Mouse (Mus musculus) embryonic facial prominence, embryonic 14.5 days (tissue): ENCODE data around the gene Clca3b. TPM values are rescaled to one million over a fixed set of nuclear protein-coding genes. Genes with fewer than 3 reads are reported as not detected.
A peak's percentile ranks its signal among the peaks of the same experiment; 100 is the strongest.
"Not testable (repeated sequence)": the region's sequence is repeated elsewhere in the genome, so short reads cannot be mapped to it uniquely, and the experiment has no call there.

Experiments
- ATAC-seq: fragments of 200-750 bp; cut with Nextera tagmentation; 2 replicates; pipeline ENCODE4 v1.8.0; 2017; ENCODE audit warnings: low read depth, moderate number of reproducible peaks, moderate TSS enrichment
- DNase-seq: peaks from one replicate; pipeline ENCODE4 v3.0.0-alpha.2; 2015; ENCODE audit warnings: low spot score
- H3K27ac ChIP-seq: fragments of 300-500 bp; sonication (generic); replicated peaks from 2 replicates; pipeline ENCODE4 v1.5.1; 2014; ENCODE audit warnings: low read depth, mild to moderate bottlenecking, low read length, moderate library complexity
- H3K27me3 ChIP-seq: fragments of 300-500 bp; sonication (generic); replicated peaks from 2 replicates; pipeline ENCODE4 v1.6.1; 2014; ENCODE audit warnings: low read length; ENCODE audit not compliant: control insufficient read depth, insufficient read depth
- H3K36me3 ChIP-seq: fragments of 300-500 bp; sonication (generic); 2 replicates; pipeline ENCODE4 v1.6.1; 2014; ENCODE audit warnings: low read length, mixed read lengths; ENCODE audit not compliant: control insufficient read depth, insufficient read depth
- H3K4me1 ChIP-seq: fragments of 300-500 bp; sonication (generic); 2 replicates; pipeline ENCODE4 v1.6.1; 2014; ENCODE audit warnings: antibody characterized with exemption, low read length; ENCODE audit not compliant: control insufficient read depth, insufficient read depth
- H3K4me2 ChIP-seq: fragments of 300-500 bp; sonication (generic); 2 replicates; pipeline ENCODE4 v1.6.1; 2014; ENCODE audit warnings: low read depth, mild to moderate bottlenecking, low read length, moderate library complexity, mixed read lengths
- H3K4me3 ChIP-seq: fragments of 300-500 bp; sonication (generic); 2 replicates; pipeline ENCODE4 v1.5.1; 2014; ENCODE audit warnings: low read depth, mild to moderate bottlenecking, low read length
- H3K9ac ChIP-seq: fragments of 300-500 bp; sonication (generic); 2 replicates; pipeline ENCODE4 v1.6.1; 2014; ENCODE audit warnings: low read depth, mild to moderate bottlenecking, low read length, moderate library complexity, mixed read lengths
- H3K9me3 ChIP-seq: fragments of 300-500 bp; sonication (generic); 2 replicates; pipeline ENCODE4 v1.6.1; 2016; ENCODE audit warnings: low read length; ENCODE audit not compliant: control insufficient read depth
- WGBS: fragments of 180-500 bp; shearing (Covaris S2); extraction: QIAGEN DNeasy Blood & Tissue Kit; methylation state at CpG from one replicate; pipeline ENCODE4 v1.1.7; 2014; 5-methylcytosine and 5-hydroxymethylcytosine counted together
- polyA plus RNA-seq: library from polyadenylated mRNA; unstranded; fragments of >200 nt; fragmentation: Nextera tagmentation; extraction: Ambion mirVana; gene quantifications from 2 replicates; pipeline ENCODE4 v1.2.1, GENCODE M21; 2014

Gene Clca3b
- polyA plus RNA-seq, 1 experiment from 2014 or later = 0.28 TPM

- ATAC-seq (no peak), DNase-seq (no peak)
- Histone ChIP-seq H3K27ac (no peak overlapping the region), H3K9me3 (no peaks in the 10 kb centered on the region), H3K4me1 (no peaks in the 10 kb centered on the region), H3K27me3 (no peaks in the 10 kb centered on the region), H3K9ac (no peak overlapping the region), H3K4me2 (no peak overlapping the region), H3K4me3 (no peak overlapping the region), H3K36me3 (no peaks in the 10 kb centered on the region)
- 50% methylated on average over 1 of the region's 1 CpGs for WGBS
Observed at GRCm38 (mm10) chr3:144820632-144821031, 28.5 kb downstream of the Clca3b start.

- 60% methylated on average over 5 of the region's 6 CpGs for WGBS
- H3K4me2 ChIP-seq, H3K27ac ChIP-seq, H3K9me3 ChIP-seq, H3K9ac ChIP-seq, ATAC-seq, H3K4me3 ChIP-seq, H3K27me3 ChIP-seq, H3K4me1 ChIP-seq, H3K36me3 ChIP-seq: not testable (repeated sequence)
- peak; percentile 8 for DNase-seq
Observed at GRCm38 (mm10) chr3:144819219-144819618, 29.9 kb downstream of the Clca3b start, which contains the start of gene Clca3a2. Gene Clca3a2 (minus strand): TSS chr3:144819494.

DNA sequence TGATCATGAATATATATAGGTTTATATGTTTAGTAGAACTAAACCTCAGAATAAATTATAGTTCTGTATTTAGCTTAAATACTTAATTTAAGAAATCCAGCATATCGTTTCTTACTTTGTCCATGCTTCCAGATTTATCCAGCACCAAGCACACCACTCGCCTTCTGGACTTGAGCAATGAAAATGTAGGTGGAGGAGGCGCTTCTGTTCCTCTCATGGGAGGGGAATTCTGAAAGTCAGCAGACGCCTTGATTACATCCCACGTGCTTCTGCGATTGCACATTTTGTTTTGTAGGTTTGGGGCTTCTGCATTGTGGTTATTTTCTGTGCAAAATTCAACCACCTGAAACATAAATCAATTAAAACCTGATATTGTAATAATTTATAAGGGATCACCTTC, 35.8 kb downstream of the Clca3b start:
- H3K4me3 ChIP-seq, DNase-seq, H3K4me1 ChIP-seq, ATAC-seq, H3K9me3 ChIP-seq, H3K27ac ChIP-seq, H3K36me3 ChIP-seq, H3K4me2 ChIP-seq, H3K9ac ChIP-seq, H3K27me3 ChIP-seq: not testable (repeated sequence)
- WGBS = 83% methylated on average over 6 of the region's 6 CpGs

DNA sequence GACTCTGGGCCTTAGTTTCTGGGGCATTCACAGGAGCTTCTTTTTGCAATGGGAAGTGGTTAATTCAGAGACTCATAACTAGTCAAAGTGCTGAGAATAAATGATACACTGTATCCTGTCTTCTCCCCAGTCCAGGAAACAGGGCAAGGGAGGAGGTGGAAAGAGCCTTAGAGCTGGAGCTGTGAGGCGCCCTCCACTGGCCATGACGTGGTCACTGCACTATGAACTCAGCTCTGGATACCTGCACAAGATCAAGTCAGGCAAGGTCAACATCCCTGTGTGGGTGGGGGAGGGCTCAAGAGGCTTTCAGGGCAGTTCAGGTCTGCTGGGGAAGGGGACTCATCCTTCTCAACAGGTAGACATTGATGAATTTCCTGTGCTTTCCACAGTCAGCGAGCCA, 37.3 kb downstream of the Clca3b start:
- Histone ChIP-seq H3K9ac (no peak overlapping the region), H3K27ac (no peak overlapping the region), H3K4me3 (no peak overlapping the region), H3K36me3 (no peaks in the 10 kb centered on the region), H3K9me3 (no peaks in the 10 kb centered on the region), H3K4me1 (no peaks in the 10 kb centered on the region), H3K27me3 (no peaks in the 10 kb centered on the region), H3K4me2 (no peak overlapping the region)
- DNase-seq (no peak), ATAC-seq (no peak)
- 32% methylated on average over 3 of the region's 3 CpGs for WGBS

GRCm38 (mm10) chr3:144808153-144808925, 40.8 kb downstream of the Clca3b start:
- not testable (repeated sequence) for H3K27me3 ChIP-seq, H3K4me1 ChIP-seq, H3K27ac ChIP-seq, DNase-seq, H3K4me3 ChIP-seq, H3K36me3 ChIP-seq, H3K4me2 ChIP-seq, H3K9ac ChIP-seq, H3K9me3 ChIP-seq, ATAC-seq
- WGBS = 64% methylated on average over 15 of the region's 17 CpGs

- H3K9ac ChIP-seq, H3K36me3 ChIP-seq, ATAC-seq, H3K27ac ChIP-seq, H3K4me1 ChIP-seq, H3K27me3 ChIP-seq, H3K4me3 ChIP-seq, H3K4me2 ChIP-seq, DNase-seq, H3K9me3 ChIP-seq: not testable (repeated sequence)
- WGBS = 73% methylated on average over 2 of the region's 2 CpGs
Observed at GRCm38 (mm10) chr3:144806626-144807025, 42.5 kb downstream of the Clca3b start.

- Histone ChIP-seq H3K4me3 (no peak overlapping the region), H3K27me3 (no peaks in the 10 kb centered on the region), H3K4me2 (no peak overlapping the region), H3K9me3 (no peaks in the 10 kb centered on the region), H3K27ac (no peak overlapping the region), H3K36me3 (no peaks in the 10 kb centered on the region), H3K9ac (no peak overlapping the region), H3K4me1 (no peaks in the 10 kb centered on the region)
- 30% methylated on average over 8 of the region's 8 CpGs for WGBS
- DNase-seq (peak; percentile 26), ATAC-seq (no peak)
Observed at GRCm38 (mm10) chr3:144801861-144802260, 47.3 kb downstream of the Clca3b start.

DNA sequence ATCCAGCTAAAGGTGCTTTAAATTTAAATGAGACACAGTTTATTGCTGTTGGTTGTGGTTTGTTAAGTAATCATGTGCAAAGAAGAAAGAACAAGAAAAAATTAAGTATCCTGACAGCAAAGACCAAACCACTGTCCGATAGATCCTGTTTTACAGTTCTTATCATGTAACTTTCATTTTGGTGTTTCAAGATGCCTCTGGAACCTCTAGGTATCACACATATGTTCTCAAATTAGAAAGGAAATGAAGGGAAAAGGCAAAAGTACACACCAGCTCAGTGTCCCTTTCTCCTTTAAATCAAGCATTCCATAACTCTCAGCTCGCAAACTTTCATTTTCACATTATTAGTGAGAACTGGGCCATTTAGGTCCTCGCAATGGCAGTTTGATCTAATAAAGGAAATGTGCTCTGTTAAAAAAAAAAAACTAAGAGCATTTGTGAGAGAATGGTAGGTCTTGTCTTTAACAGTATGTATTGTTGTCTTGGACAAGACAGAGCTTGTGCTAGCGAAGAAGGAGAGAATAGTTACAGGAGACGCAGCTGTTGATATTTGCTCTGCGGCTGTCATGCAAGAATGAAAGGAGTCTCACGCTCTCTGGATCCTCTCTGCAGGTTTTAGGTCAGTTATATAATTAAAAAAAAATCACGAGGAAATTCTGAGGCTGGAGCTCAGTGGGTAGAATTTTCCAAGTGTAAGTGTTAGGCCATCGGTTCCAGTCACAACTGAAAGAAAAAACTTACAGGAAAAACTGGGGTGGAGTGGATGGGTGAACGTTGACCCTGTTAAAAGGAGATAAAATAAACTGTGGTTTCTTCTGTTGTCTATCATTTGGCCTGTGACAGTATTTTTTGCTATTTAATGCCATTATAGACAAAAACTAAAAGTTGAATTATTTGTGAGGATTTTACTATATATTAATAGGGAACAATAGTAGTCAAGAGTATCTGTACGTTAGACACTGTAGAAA, 63.7 kb downstream of the Clca3b start:
- Histone ChIP-seq H3K27me3 (no peaks in the 10 kb centered on the region), H3K27ac (no peak overlapping the region), H3K9ac (no peak overlapping the region), H3K4me3 (no peak overlapping the region), H3K4me2 (no peak overlapping the region), H3K9me3 (no peaks in the 10 kb centered on the region), H3K4me1 (no peaks in the 10 kb centered on the region), H3K36me3 (no peaks in the 10 kb centered on the region)
- ATAC-seq (no peak), DNase-seq (peak; percentile 23)
- 74% methylated on average over 11 of the region's 11 CpGs for WGBS
